ENCODE assay signal across 7 mouse cellular contexts in the genomic region with DNA sequence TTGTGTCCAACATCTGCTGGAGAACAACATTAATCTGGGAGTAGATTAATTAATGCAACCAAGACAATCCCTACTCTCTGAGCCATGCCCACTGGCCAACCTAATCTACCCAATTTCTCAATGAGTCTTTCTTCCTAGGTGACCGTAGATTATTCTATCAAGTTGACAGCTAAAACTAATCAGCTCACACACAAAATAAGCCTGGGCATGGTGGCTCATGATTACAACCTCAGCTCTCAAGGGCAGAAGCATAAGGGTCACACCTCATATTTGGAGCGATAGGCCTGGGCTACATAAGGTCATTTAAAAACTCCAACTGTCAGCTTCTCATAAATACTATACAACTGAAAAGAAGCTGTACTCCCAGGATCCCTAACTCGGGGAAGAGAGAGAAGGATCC. TPM values are rescaled to one million over a fixed set of nuclear protein-coding genes. Genes with fewer than 3 reads are reported as not detected.
DNase-seq lines count a peak whose midpoint lies in the region; ATAC-seq and TF ChIP-seq lines count a peak whose summit lies in the region.

No protein-coding gene starts in this region.

- 35% methylated on average over 3 of the region's 3 CpGs for WGBS in lung, postnatal 0 days
- WGBS in forebrain, embryonic 11.5 days = 38% methylated on average over 3 of the region's 3 CpGs
- 47% methylated on average over 3 of the region's 3 CpGs for WGBS in limb, embryonic 12.5 days
- WGBS in small intestine, adult 2 months = 28% methylated on average over 3 of the region's 3 CpGs

- TF ChIP-seq POLR2A in small intestine, adult 2 months (IDR thresholded peaks at IDR 0.05; ENCODE audit: low read depth, low read length) = no peak

- H3K9me3 ChIP-seq in lung, postnatal 0 days (ENCODE audit: low read length) = no peaks in the 10 kb centered on the region
- no peaks in the 10 kb centered on the region for H3K9me3 ChIP-seq in forebrain, embryonic 11.5 days (ENCODE audit: control insufficient read depth, low read length)
- no peaks in the 10 kb centered on the region for H3K9me3 ChIP-seq in limb, embryonic 12.5 days

- peak; percentile 7 for DNase-seq in lung, postnatal 0 days (ENCODE audit: low spot score)
- DNase-seq in lung, adult 18-20 months = no peak
- no peak for DNase-seq in forebrain, embryonic 11.5 days (ENCODE audit: low spot score)
- no peak for DNase-seq in right cerebral cortex, postnatal 25 days
- DNase-seq in thymus, postnatal 36 days = no peak

- peak overlapping the region; percentile 97 for H3K4me3 ChIP-seq in lung, postnatal 0 days (ENCODE audit: low read depth, low read length)
- H3K4me3 ChIP-seq in forebrain, embryonic 11.5 days (ENCODE audit: low read depth, low read length) = peak overlapping the region; percentile 91
- peak overlapping the region; percentile 96 for H3K4me3 ChIP-seq in limb, embryonic 12.5 days (replicated peaks)
- peak overlapping the region; percentile 96 for H3K4me3 ChIP-seq in small intestine, adult 2 months (ENCODE audit: low read depth, low read length)

- peak overlapping the region; percentile 93 for H3K27ac ChIP-seq in lung, postnatal 0 days (ENCODE audit: low read length)
- H3K27ac ChIP-seq in forebrain, embryonic 11.5 days (ENCODE audit: low read depth, low read length) = no peak overlapping the region
- H3K27ac ChIP-seq in limb, embryonic 12.5 days = no peak overlapping the region
- peak overlapping the region; percentile 91; the same call in 1 of the 2 replicates for H3K27ac ChIP-seq in small intestine, adult 2 months (ENCODE audit: insufficient read depth, low read depth, low read length)

- TF ChIP-seq EP300 in lung, postnatal 0 days (IDR thresholded peaks at IDR 0.05) = no peak

- peaks cover 22% of the 10 kb centered on the region for H3K36me3 ChIP-seq in lung, postnatal 0 days (ENCODE audit: insufficient read depth, low read length)
- H3K36me3 ChIP-seq in forebrain, embryonic 11.5 days (ENCODE audit: control insufficient read depth, insufficient read depth, low read length) = peaks cover 10% of the 10 kb centered on the region
- peaks cover 43% of the 10 kb centered on the region for H3K36me3 ChIP-seq in limb, embryonic 12.5 days
- H3K36me3 ChIP-seq in small intestine, adult 2 months (ENCODE audit: control insufficient read depth, insufficient read depth, low read length) = peaks cover 31% of the 10 kb centered on the region

- H3K4me2 ChIP-seq in lung, postnatal 0 days (replicated peaks; ENCODE audit: low read depth, low read length) = peak overlapping the region; percentile 70
- H3K4me2 ChIP-seq in forebrain, embryonic 11.5 days (ENCODE audit: low read depth, low read length, severe bottlenecking) = peak overlapping the region; percentile 86
- peak overlapping the region; percentile 90 for H3K4me2 ChIP-seq in limb, embryonic 12.5 days

- no peak for TF ChIP-seq CTCF in lung, postnatal 0 days (IDR thresholded peaks at IDR 0.05)
- TF ChIP-seq CTCF in small intestine, adult 2 months (IDR thresholded peaks at IDR 0.05; ENCODE audit: extremely low read depth, insufficient read length, insufficient replicate concordance, low read depth, low read length) = no peak

- H3K9ac ChIP-seq in lung, postnatal 0 days (replicated peaks; ENCODE audit: low read depth) = peak overlapping the region; percentile 70
- peak overlapping the region; percentile 80 for H3K9ac ChIP-seq in forebrain, embryonic 11.5 days (ENCODE audit: low read length)
- peak overlapping the region; percentile 73 for H3K9ac ChIP-seq in limb, embryonic 12.5 days (replicated peaks)

- H3K27me3 ChIP-seq in lung, postnatal 0 days (replicated peaks; ENCODE audit: insufficient read depth, low read length) = no peaks in the 10 kb centered on the region
- H3K27me3 ChIP-seq in forebrain, embryonic 11.5 days (ENCODE audit: control insufficient read depth, insufficient read depth, low read length) = no peaks in the 10 kb centered on the region
- H3K27me3 ChIP-seq in limb, embryonic 12.5 days = no peaks in the 10 kb centered on the region
- H3K27me3 ChIP-seq in small intestine, adult 2 months (ENCODE audit: control insufficient read depth, insufficient read depth, low read length) = no peaks in the 10 kb centered on the region

- H3K4me1 ChIP-seq in lung, postnatal 0 days (ENCODE audit: insufficient read depth, low read depth, low read length) = peaks cover 6% of the 10 kb centered on the region; the same call in 1 of the 2 replicates
- H3K4me1 ChIP-seq in forebrain, embryonic 11.5 days (replicated peaks; ENCODE audit: control insufficient read depth, insufficient read depth, low read length) = peaks cover 2% of the 10 kb centered on the region; the same call in 1 of the 2 replicates
- H3K4me1 ChIP-seq in limb, embryonic 12.5 days (replicated peaks) = peaks cover 16% of the 10 kb centered on the region
- no peaks in the 10 kb centered on the region for H3K4me1 ChIP-seq in small intestine, adult 2 months (ENCODE audit: control insufficient read depth, insufficient read depth, insufficient read length, low read length)

- ATAC-seq in lung, postnatal 0 days = no peak
- no peak for ATAC-seq in forebrain, embryonic 11.5 days (replicated peaks; ENCODE audit: low FRiP score)
- ATAC-seq in limb, embryonic 12.5 days (ENCODE audit: insufficient number of reproducible peaks, insufficient read depth, low FRiP score, low TSS enrichment, low read depth) = no peak

RNA-seq across cellular contexts. Expression of gene Txndc9, which starts 1.5 kb away (rescaled TPM):
- 93.3 and 101 TPM in 2 replicates for polyA plus RNA-seq in lung, postnatal 0 days (2015; fragmentation: Nextera tagmentation; extraction: Ambion mirVana)
- 147 and 163 TPM in 2 replicates for polyA plus RNA-seq in forebrain, embryonic 11.5 days (2014; fragmentation: Nextera tagmentation; extraction: Ambion mirVana)
- polyA plus RNA-seq in limb, embryonic 12.5 days (2016; fragmentation: Nextera tagmentation; extraction: Ambion mirVana) = 139 and 156 TPM in 2 replicates
- polyA plus RNA-seq in small intestine, adult 2 months (2012; rRNA removed) = 2.3 and 4.0 TPM in 2 replicates

RNA-seq across cellular contexts. Expression of gene Eif5b, which starts 1.6 kb away (rescaled TPM):
- 16.0 and 18.6 TPM in 2 replicates for polyA plus RNA-seq in lung, postnatal 0 days (2015; fragmentation: Nextera tagmentation; extraction: Ambion mirVana)
- polyA plus RNA-seq in forebrain, embryonic 11.5 days (2014; fragmentation: Nextera tagmentation; extraction: Ambion mirVana) = 30.2 and 32.6 TPM in 2 replicates
- 34.0 and 34.2 TPM in 2 replicates for polyA plus RNA-seq in limb, embryonic 12.5 days (2016; fragmentation: Nextera tagmentation; extraction: Ambion mirVana)
- 0.58 and 1.0 TPM in 2 replicates for polyA plus RNA-seq in small intestine, adult 2 months (2012; rRNA removed)

RNA-seq across cellular contexts. Expression of gene Lyg1, which starts 38.7 kb away (rescaled TPM):
- polyA plus RNA-seq in lung, postnatal 0 days (2015; fragmentation: Nextera tagmentation; extraction: Ambion mirVana) = not detected in 2 replicates
- not detected in 2 replicates for polyA plus RNA-seq in forebrain, embryonic 11.5 days (2014; fragmentation: Nextera tagmentation; extraction: Ambion mirVana)
- polyA plus RNA-seq in limb, embryonic 12.5 days (2016; fragmentation: Nextera tagmentation; extraction: Ambion mirVana) = not detected in 2 replicates
- polyA plus RNA-seq in small intestine, adult 2 months (2012; rRNA removed) = not detected in 2 replicates

Comparison
In these comparisons a context has a peak if more than half of its experiments do, and no peak if none do; other contexts are left out.
1. H3K27ac ChIP-seq: peak in lung, postnatal 0 days (single experiment) and small intestine, adult 2 months (single experiment); none in forebrain, embryonic 11.5 days (single experiment) and limb, embryonic 12.5 days (single experiment).
2. RNA of gene Txndc9, which starts 1.5 kb away (polyA plus RNA-seq): 147 to 163 TPM in forebrain, embryonic 11.5 days, 139 to 156 TPM in limb, embryonic 12.5 days and 93.3 to 101 TPM in lung, postnatal 0 days; 2.3 to 4.0 TPM in small intestine, adult 2 months; every median in the first group is over 10 times any median in the second.
3. Peak in every context shown above with its lines, with median percentiles within 50 percentile points of each other: H3K4me2 ChIP-seq, H3K4me3 ChIP-seq and H3K9ac ChIP-seq.